Mouse (Mus musculus): Measurements from ENCODE around the gene Ubtf.
A peak's percentile ranks its signal among the peaks of the same experiment; 100 is the strongest.
"Not testable (repeated sequence)": the region's sequence is repeated elsewhere in the genome, so short reads cannot be mapped to it uniquely, and the experiment has no call there.

Ubtf gene

DNA sequence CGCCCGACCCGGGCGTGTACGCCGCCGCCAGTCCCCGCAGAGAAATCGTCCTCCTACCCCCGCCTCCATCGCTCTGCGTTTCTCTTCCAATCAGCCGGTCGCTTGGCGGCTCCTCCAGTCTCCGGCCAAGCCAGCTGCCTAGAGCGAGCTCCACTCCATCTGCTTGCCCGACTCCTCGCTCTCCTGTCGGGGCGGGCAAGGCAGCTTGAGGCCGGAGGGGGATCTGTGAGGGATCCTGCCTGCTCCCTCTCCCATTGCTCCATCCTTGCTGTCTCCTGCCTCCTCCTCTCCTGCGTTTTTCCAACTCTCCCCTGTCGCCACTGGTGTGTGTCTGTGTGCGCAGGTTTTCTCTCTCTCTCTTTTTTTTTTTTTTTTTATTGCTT lies at the start of gene Ubtf:
Gene Ubtf (minus strand): TSS at position 333 of the 383 bp plus-strand sequence.
- peak; percentile 78 for DNase-seq (ENCODE audit: low read depth, low spot score)

GRCm38 (mm10) chr11:102369263-102369662 lies 49.7 kb upstream of the Ubtf start:
- DNase-seq (ENCODE audit: low read depth, low spot score): no peak

DNA sequence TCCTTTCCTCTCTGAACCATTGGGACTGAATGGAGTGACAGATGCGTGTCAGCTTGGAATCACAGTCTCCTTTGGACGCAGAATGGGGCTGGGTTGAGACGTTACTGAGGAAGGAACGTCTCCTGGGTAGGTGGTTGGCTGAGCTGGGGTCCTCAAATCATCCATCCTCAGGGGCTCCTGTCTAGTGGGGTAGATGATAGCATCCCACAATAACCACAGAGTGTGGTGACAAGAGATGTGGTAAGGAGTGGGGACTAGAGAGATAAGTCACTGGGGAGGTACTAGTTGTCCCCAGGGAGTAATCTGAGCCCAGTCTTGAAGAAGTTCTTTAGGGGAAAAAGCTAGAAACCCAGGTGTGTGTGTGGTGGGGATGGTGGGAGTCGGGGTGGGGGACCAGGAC lies 48.8 kb upstream of the Ubtf start:
- no peak for DNase-seq (ENCODE audit: low read depth, low spot score)

GRCm38 (mm10) chr11:102367504-102368280 lies 48.1 kb upstream of the Ubtf start:
- DNase-seq (ENCODE audit: low read depth, low spot score): no peak

DNA sequence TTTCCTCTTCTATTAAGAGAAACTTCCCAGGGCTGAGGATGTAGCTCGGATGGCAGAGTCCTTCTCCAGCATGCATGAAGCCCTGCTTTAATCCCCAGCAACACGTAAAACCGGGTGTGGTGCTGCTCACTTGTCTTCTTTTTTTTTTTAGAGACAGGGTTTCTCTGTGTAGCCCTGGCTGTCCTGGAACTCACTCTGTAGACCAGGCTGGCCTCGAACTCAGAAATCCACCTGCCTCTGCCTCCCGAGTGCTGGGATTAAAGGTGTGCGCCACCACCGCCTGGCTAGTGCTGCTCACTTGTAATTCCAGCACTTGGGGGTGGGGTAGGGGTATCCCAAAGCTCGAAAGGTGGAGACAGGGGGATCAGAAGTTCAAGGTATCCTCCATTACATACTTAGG lies 46.6 kb upstream of the Ubtf start, which contains the start of gene Slc4a1:
Gene Slc4a1 (minus strand): TSS at position 101 of the 400 bp plus-strand sequence.
- DNase-seq (ENCODE audit: low read depth, low spot score): not testable (repeated sequence)

DNA sequence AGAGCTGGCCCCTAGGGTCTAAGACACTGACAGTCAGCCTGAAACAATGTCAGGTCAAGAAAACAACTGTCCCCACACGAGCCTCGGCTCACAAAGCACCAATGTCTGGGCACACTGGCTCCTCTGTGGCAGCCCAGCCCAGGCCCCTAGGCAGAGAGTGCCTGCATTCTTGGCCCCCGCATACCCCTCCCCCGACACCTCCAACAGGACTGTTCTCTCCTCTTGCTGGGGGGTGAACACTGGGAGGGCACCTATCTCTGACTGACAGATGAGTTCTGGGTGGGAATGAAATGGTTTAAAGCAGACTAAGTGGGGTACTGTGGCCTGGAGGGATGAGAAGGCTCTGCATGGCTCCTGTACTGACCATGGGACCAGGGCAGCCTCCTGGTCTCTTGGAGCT lies 46.2 kb upstream of the Ubtf start:
- DNase-seq (ENCODE audit: low read depth, low spot score): no peak

- no peak for DNase-seq (ENCODE audit: low read depth, low spot score)
Measured at GRCm38 (mm10) chr11:102364570-102365371, 45.2 kb upstream of the Ubtf start.

DNA sequence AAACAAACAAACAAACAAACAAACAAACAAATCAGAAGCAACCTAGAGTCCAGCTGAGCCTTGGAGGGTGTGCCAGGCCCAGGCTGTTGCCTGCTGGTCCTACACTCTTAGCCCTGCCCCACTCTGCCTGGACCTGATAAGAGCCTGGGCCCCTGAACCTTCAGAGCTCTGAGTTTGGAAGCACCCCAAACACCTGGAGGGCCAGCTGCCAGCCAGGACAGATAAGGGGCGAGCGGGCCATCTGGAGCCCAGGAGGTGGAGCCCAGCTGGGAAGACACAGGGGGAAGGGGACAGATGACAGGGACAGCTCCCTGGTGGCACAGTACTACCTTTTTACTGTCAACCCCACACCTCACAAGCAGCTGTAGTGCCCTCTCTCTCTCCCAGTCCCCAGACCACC lies 44.1 kb upstream of the Ubtf start:
- DNase-seq (ENCODE audit: low read depth, low spot score): no peak

DNA sequence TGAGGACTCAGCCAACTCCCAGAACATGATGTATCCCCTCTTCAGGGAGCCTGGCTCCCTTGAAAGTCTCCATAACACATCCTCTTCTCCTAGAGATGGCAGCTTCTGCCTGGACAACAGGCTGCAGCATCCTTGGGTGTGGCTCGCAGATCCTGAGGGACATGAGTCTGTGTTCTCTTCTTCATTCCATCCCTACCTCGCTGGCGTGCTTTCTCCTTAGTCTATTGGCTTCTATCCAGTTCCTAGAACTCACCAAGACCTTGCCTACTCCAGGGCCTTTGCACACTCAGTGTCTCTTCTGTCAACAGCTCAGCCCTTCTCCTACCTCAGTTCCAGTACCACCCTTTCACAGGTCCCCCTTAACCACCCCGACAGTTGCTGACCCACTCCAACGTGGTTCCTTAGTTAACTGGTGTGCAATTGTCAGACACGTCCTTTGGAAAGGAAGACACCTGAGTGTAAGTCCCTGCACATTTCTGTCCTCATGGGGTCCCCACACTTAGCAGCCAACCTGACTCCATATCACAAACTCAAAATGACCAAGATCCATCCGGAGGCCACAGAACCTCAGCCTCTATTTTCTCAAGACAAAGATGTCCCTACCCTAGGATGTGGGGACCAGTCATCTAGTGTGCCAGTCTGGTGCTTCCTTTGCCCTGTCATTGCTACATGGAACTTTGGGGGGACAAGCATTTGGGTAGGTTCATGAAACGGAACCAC lies 42.4 kb upstream of the Ubtf start:
- no peak for DNase-seq (ENCODE audit: low read depth, low spot score)

DNA sequence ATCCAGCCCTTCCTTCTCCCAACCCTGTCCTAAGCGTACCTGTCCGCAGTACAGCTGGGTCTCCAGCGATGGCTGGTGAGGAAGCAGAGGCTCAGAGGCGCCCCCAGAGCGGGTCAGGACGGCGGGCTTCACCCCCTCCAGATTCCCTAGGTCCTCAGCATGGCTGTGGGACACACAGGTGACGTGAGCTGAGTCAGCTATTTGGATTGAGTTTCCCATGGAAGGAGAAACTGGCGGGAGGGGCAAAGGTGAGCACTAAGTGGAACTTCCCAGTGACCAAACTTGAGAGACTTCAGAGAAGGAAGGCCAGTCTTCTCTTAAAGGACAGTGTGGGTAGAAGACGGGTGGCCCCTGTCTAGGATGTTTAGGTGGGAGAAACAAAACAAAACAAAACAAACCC lies 38.8 kb upstream of the Ubtf start:
- no peak for DNase-seq (ENCODE audit: low read depth, low spot score)

- no peak for DNase-seq (ENCODE audit: low read depth, low spot score)
Measured at GRCm38 (mm10) chr11:102356636-102357350, 37.3 kb upstream of the Ubtf start.

DNA sequence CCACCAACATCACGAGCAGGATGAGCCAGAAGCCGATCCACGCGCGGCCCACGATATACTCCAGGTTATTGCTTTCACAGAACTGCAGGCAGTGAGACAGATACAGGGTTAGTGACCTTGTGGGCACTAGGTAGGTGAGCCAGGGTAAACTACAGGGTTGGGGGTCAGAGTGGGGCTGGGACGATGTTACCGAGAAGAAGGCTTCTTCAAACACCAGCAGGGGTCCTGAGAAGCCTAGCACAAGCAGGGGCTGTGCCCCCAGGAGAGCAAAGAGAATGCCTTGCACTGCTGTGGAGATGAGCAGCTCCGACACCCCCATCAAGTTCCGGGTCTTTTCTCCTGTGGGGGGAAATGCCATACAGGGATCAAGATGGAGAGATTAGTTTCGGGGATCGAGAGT lies 36.6 kb upstream of the Ubtf start:
- no peak for DNase-seq (ENCODE audit: low read depth, low spot score)

GRCm38 (mm10) chr11:102355501-102355900 lies 36.0 kb upstream of the Ubtf start:
- no peak for DNase-seq (ENCODE audit: low read depth, low spot score)

DNA sequence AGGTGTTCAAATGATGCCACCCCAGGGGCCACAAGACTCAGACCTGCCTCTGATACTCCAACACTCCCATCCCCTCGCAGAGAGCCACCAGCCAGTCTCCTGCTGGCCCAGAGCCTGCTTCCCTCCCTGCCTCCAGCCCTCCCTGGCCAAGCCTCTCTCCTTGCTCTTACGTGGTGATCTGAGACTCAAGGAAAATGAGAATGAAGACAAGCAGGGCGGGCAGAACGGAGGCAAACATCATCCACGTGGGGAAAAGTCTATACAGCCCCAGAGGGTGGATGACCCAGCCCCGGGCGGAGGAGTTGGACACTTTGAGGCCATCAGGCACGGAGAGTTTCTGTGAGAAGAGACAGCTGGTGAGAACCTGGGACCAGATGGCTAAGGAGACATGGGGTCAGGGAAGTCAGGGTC lies 33.5 kb upstream of the Ubtf start:
- DNase-seq (ENCODE audit: low read depth, low spot score): no peak

DNA sequence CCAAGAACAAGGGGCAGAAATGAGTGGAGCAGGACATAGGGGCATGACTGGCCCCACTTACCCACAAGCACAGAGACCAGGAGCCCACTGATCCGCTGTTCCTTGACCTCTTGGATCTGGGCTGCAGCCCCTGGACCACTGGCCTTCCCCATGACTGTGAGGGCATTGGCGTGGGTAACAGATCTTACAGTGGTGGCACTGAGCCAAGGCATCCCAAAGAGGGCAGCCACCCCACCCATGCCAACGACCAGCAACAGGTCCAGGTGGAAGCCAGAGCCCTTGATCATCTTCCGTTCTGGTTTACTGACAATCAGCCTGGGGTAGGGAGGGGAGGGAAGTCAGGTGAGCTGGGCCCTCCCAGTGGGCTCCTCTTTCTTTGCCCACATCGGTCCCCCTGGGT lies 32.8 kb upstream of the Ubtf start:
- DNase-seq (ENCODE audit: low read depth, low spot score): no peak

GRCm38 (mm10) chr11:102350981-102351523 lies 31.5 kb upstream of the Ubtf start:
- no peak for DNase-seq (ENCODE audit: low read depth, low spot score)

DNA sequence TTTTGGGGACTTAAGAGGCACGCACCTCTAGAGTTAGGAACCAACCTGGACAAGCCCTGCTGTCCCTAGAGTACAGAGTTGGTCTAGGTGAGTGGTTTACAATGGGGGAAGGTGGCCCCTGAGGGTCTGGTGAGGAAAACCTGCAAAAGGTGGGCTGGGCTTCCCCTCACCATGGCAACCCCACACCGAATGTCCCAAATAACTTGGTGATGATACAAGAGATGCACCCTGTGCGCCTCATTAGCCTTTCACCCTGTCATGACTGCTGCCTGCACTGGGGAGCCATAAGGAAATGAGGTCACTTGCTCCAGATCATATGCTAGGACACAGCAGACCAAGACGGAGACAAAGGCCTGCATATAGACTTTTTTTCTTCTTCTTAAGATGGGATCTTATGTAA lies 30.9 kb upstream of the Ubtf start:
- no peak for DNase-seq (ENCODE audit: low read depth, low spot score)

DNA sequence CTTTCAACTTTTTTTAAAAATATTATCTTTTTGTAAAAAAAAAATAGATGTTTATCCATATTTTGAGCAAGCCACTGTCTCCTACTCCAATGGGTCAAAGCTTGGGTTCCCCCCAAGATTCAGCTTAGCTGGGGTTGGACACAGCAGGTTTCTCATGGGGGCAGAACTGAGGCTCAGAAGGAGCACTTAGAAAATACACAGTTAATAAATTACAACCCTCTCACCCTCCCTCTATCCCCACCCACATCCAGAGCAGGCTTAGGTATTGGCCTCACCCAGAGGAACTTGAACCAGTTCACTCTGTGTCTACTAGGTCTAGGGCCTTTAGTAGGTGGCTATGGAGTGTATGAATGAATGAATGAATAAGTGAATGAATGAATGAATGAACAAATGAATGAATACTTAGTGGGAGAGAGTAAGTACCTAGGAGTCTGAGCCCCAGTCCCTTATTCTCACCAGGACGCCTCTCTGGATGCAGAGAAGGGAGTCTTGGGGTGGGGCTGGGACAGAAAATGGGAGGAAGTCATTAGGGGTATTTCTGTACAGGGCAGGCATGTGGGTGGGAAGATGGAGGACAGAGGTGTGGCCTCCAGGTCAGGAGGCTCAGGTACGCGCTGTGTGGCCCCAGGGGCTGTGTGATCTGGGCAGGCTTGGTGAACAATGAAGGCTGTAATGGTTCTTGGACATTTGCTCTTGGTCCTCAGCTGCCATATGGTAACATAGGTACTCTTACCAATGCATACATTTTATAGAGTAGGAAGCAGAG lies 29.8 kb upstream of the Ubtf start:
- no peak for DNase-seq (ENCODE audit: low read depth, low spot score)

- no peak for DNase-seq (ENCODE audit: low read depth, low spot score)
Measured at GRCm38 (mm10) chr11:102348771-102349170, 29.2 kb upstream of the Ubtf start.

DNA sequence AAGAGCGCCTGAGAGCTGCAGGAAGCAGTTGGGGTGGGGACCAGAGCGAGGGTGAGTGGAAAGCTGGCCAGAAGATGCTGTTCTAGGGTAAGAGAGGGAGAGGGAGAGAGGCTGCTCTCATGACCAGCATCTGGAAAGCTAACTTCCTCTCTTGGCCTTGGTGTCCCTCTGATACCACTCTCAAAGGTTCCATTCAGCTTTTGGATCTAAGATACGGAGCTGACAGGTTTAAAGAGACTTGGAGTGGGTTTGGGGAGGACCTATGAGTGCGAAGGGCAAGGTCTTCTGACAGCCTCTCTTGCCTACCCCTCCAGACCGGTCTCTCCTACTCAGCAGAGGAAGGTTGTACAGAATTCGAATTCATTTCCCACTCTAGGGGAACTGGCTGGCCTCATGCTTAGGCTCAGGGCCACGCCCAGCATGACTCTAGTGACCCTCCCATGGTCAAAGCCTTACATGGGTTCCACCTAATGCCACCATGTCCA lies 28.6 kb upstream of the Ubtf start:
- no peak for DNase-seq (ENCODE audit: low read depth, low spot score)

Measured in telencephalon, adult 2 months (tissue).